Mouse (Mus musculus) MN1 (cell line): ENCODE data around the gene Capns2.

Experiments
- DNase-seq: peaks from one replicate; pipeline ENCODE4 v3.0.0-alpha.2; 2016; ENCODE audit warnings: low spot score

Gene Capns2

GRCm38 (mm10) chr8:92906553-92906952, 5.3 kb downstream of the Capns2 start:
- no peak for DNase-seq

GRCm38 (mm10) chr8:92908448-92908847, 7.2 kb downstream of the Capns2 start:
- no peak for DNase-seq

DNA sequence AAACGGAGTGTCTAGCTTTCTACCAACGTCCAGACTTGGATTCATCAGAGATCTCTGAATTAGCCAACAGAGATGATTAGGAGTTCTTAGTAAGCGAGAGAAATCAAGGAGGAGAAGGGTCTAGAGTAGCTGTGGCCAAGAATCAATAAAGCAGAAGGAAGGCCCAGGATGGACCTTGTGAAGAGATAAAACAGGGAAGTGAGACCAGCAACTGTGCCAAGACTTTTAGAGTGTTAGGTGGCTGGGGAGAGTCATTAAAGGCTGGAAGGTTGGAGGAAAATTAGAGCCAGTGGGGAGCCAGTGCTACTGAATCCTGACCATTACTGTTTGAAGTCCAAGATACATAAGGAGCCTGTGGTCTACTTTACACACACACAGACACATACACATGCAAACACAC, 10.3 kb downstream of the Capns2 start:
- no peak for DNase-seq

DNA sequence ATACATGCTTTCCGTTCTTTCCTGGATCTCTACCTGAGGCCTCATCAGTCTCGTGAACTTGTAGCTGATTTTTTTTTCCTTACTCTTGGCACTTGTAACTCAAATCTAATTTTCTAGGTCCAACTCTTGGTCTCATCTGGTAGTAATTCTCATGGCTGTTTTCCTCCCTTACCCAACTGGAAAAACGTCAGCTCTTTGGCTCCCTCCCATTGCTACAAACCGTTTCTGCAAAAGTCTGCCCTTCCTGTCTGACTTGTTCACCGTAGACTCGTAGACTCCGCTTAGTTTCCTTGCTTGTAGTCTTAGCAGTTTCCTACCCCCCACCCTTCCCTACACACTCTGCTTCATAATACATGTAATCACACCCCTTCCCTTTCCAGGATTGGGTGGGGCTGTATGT, 12.2 kb downstream of the Capns2 start:
- DNase-seq = no peak

DNA sequence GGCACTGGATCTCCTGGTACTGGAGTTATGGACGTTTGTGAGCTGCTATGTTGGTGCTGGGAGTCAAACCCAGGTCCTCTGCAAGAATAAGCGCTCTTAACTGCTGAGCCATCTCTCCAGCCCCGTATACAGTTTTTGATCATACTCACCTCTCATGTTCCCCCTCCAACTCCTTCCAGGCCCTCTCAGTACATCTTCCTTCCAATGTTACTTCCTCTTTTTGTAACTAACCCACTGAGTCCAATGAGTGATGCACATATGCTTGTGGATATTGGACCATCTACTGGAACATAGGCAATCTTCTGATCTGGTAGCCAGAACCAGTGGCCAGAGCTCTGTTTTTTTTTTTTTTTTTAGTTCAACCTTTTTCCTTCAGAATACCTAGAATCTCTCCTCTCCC, 14.9 kb downstream of the Capns2 start:
- no peak for DNase-seq

GRCm38 (mm10) chr8:92921768-92922167, 20.6 kb downstream of the Capns2 start:
- DNase-seq = no peak

DNA sequence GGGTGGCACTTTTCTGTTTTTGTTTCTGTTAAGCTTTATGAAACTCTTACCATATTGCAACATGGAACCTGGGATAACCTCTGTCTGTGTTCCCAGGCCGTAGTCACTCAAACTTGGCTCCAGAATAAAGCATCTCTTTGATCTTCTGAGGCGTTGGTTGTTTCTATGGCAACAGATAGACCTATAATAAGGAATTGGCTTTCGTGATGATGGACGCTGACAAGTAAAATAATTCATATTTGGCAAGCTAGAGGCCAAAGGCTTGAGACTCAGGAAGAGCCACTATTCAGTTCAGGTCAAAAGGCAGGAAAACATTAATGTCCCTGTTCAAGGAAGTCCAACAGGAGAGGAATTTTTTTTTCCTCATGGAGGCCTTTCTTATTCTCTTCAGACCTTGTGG, 27.8 kb downstream of the Capns2 start:
- no peak for DNase-seq

GRCm38 (mm10) chr8:92938056-92938455, 36.8 kb downstream of the Capns2 start:
- DNase-seq = no peak

GRCm38 (mm10) chr8:92949071-92949470, 47.9 kb downstream of the Capns2 start:
- no peak for DNase-seq

GRCm38 (mm10) chr8:92950639-92951371, 49.6 kb downstream of the Capns2 start:
- no peak for DNase-seq
